Comparison of ENCODE assay signal across 8 mouse cellular contexts in genomic region chr9:50527860-50528259, GRCm38 (mm10). TPM values are rescaled to one million over a fixed set of nuclear protein-coding genes. Genes with fewer than 3 reads are reported as not detected.
DNase-seq lines count a peak whose midpoint lies in the region; ATAC-seq lines count a peak whose summit lies in the region.

No protein-coding gene starts in this region.

- peak overlapping the region; percentile 90 for H3K4me3 ChIP-seq in embryonic facial prominence, embryonic 15.5 days (replicated peaks)
- peak overlapping the region; percentile 89 for H3K4me3 ChIP-seq in limb, embryonic 10.5 days
- peak overlapping the region; percentile 82 for H3K4me3 ChIP-seq in neural tube, embryonic 12.5 days

- DNase-seq in thymus, postnatal 14 days, result peak; percentile 50
- DNase-seq in thymus, adult 18-20 months, result no peak
- DNase-seq in limb, embryonic 10.5 days (ENCODE audit: low spot score), result no peak
- DNase-seq in urinary bladder, postnatal 4 days (ENCODE audit: low spot score in 2 of 2), result no peak
- DNase-seq in spleen, adult 12 weeks (ENCODE audit: low spot score), result no peak
- DNase-seq in adrenal gland, adult 8-10 months, result no peak

- peak overlapping the region; percentile 78 for H3K4me2 ChIP-seq in embryonic facial prominence, embryonic 15.5 days (replicated peaks)
- peak overlapping the region; percentile 62 for H3K4me2 ChIP-seq in neural tube, embryonic 12.5 days (replicated peaks)

- H3K27me3 ChIP-seq in embryonic facial prominence, embryonic 15.5 days, result no peaks in the 10 kb centered on the region
- no peaks in the 10 kb centered on the region for H3K27me3 ChIP-seq in limb, embryonic 10.5 days (ENCODE audit: low read depth, poor library complexity, severe bottlenecking)
- H3K27me3 ChIP-seq in neural tube, embryonic 12.5 days (replicated peaks), result no peaks in the 10 kb centered on the region

- H3K27ac ChIP-seq in embryonic facial prominence, embryonic 15.5 days (replicated peaks), result no peak overlapping the region
- peak overlapping the region; percentile 92; the same call in 1 of the 2 replicates for H3K27ac ChIP-seq in limb, embryonic 10.5 days
- H3K27ac ChIP-seq in neural tube, embryonic 12.5 days, result no peak overlapping the region

- peaks cover 7% of the 10 kb centered on the region for H3K4me1 ChIP-seq in embryonic facial prominence, embryonic 15.5 days
- peaks cover 14% of the 10 kb centered on the region for H3K4me1 ChIP-seq in limb, embryonic 10.5 days
- H3K4me1 ChIP-seq in neural tube, embryonic 12.5 days, result peaks cover 10% of the 10 kb centered on the region

- no peak for ATAC-seq in embryonic facial prominence, embryonic 15.5 days (ENCODE audit: insufficient number of reproducible peaks, low FRiP score, low TSS enrichment, low read depth)
- ATAC-seq in neural tube, embryonic 12.5 days (ENCODE audit: low FRiP score, low read depth), result peak; percentile 23; the same call in 1 of the 2 replicates

- WGBS in embryonic facial prominence, embryonic 15.5 days, result 37% methylated on average over 7 of the region's 7 CpGs
- 53% methylated on average over 7 of the region's 7 CpGs for WGBS in limb, embryonic 10.5 days
- 55% methylated on average over 7 of the region's 7 CpGs for WGBS in neural tube, embryonic 12.5 days

- H3K36me3 ChIP-seq in embryonic facial prominence, embryonic 15.5 days, result no peaks in the 10 kb centered on the region
- 0 out of 2 replicates have a peak, but pooled peaks cover 6% of the 10 kb centered on the region for H3K36me3 ChIP-seq in limb, embryonic 10.5 days
- peaks cover 6% of the 10 kb centered on the region for H3K36me3 ChIP-seq in neural tube, embryonic 12.5 days

- H3K9ac ChIP-seq in embryonic facial prominence, embryonic 15.5 days, result peak overlapping the region; percentile 70
- peak overlapping the region; percentile 71; the same call in 1 of the 2 replicates for H3K9ac ChIP-seq in neural tube, embryonic 12.5 days

- H3K9me3 ChIP-seq in embryonic facial prominence, embryonic 15.5 days (replicated peaks), result no peaks in the 10 kb centered on the region
- no peaks in the 10 kb centered on the region for H3K9me3 ChIP-seq in limb, embryonic 10.5 days (replicated peaks)
- H3K9me3 ChIP-seq in neural tube, embryonic 12.5 days, result no peaks in the 10 kb centered on the region

RNA-seq across cellular contexts. Expression of gene Pts, which starts 0.7 kb away (rescaled TPM):
- polyA plus RNA-seq in embryonic facial prominence, embryonic 15.5 days (2015; fragmentation: Nextera tagmentation; extraction: Ambion mirVana), result 68.0 and 75.7 TPM in 2 replicates
- 53.4 and 59.2 TPM in 2 replicates for polyA plus RNA-seq in limb, embryonic 10.5 days (2016; fragmentation: Nextera tagmentation; extraction: Ambion mirVana)
- polyA plus RNA-seq in neural tube, embryonic 12.5 days (2016; fragmentation: Nextera tagmentation; extraction: Ambion mirVana), result 98.8 and 101 TPM in 2 replicates
- 10 to 100 TPM; 54.1 to 70.2 (median 63.4) TPM for total RNA-seq in adrenal gland, adult 8-10 months (2022)

RNA-seq across cellular contexts. Expression of gene Il18, which starts 26.8 kb away (rescaled TPM):
- polyA plus RNA-seq in embryonic facial prominence, embryonic 15.5 days (2015; fragmentation: Nextera tagmentation; extraction: Ambion mirVana), result 6.5 and 7.9 TPM in 2 replicates
- polyA plus RNA-seq in limb, embryonic 10.5 days (2016; fragmentation: Nextera tagmentation; extraction: Ambion mirVana), result 0.50 TPM in 1 of 2 replicates, not detected in the other
- polyA plus RNA-seq in neural tube, embryonic 12.5 days (2016; fragmentation: Nextera tagmentation; extraction: Ambion mirVana), result 10.4 and 13.6 TPM in 2 replicates
- 1 to 10 TPM; 5.5 to 9.1 (median 7.3) TPM for total RNA-seq in adrenal gland, adult 8-10 months (2022)

RNA-seq across cellular contexts. Expression of gene Bco2, which starts 27.1 kb away (rescaled TPM):
- polyA plus RNA-seq in embryonic facial prominence, embryonic 15.5 days (2015; fragmentation: Nextera tagmentation; extraction: Ambion mirVana), result 0.08 and 0.52 TPM in 2 replicates
- polyA plus RNA-seq in limb, embryonic 10.5 days (2016; fragmentation: Nextera tagmentation; extraction: Ambion mirVana), result 0.06 TPM in 1 of 2 replicates, not detected in the other
- 0.09 and 0.15 TPM in 2 replicates for polyA plus RNA-seq in neural tube, embryonic 12.5 days (2016; fragmentation: Nextera tagmentation; extraction: Ambion mirVana)
- 1 to 10 TPM; 4.8 to 7.0 (median 5.6) TPM for total RNA-seq in adrenal gland, adult 8-10 months (2022)

RNA-seq across cellular contexts. Expression of gene Tex12, which starts 33.3 kb away (rescaled TPM):
- not detected in 2 replicates for polyA plus RNA-seq in embryonic facial prominence, embryonic 15.5 days (2015; fragmentation: Nextera tagmentation; extraction: Ambion mirVana)
- not detected in 2 replicates for polyA plus RNA-seq in limb, embryonic 10.5 days (2016; fragmentation: Nextera tagmentation; extraction: Ambion mirVana)
- 0.19 and 0.20 TPM in 2 replicates for polyA plus RNA-seq in neural tube, embryonic 12.5 days (2016; fragmentation: Nextera tagmentation; extraction: Ambion mirVana)
- total RNA-seq in adrenal gland, adult 8-10 months (2022), result not detected

RNA-seq across cellular contexts. Expression of gene Plet1, which starts 33.5 kb away (rescaled TPM):
- polyA plus RNA-seq in embryonic facial prominence, embryonic 15.5 days (2015; fragmentation: Nextera tagmentation; extraction: Ambion mirVana), result 11.7 and 15.6 TPM in 2 replicates
- polyA plus RNA-seq in limb, embryonic 10.5 days (2016; fragmentation: Nextera tagmentation; extraction: Ambion mirVana), result 0.29 TPM in 1 of 2 replicates, not detected in the other
- 0.22 and 0.24 TPM in 2 replicates for polyA plus RNA-seq in neural tube, embryonic 12.5 days (2016; fragmentation: Nextera tagmentation; extraction: Ambion mirVana)
- under 1 TPM in 2 of 4 experiments, not detected in 2; 0.28 to 0.35 TPM for total RNA-seq in adrenal gland, adult 8-10 months (2022)
